19 mouse cellular contexts compared by ENCODE assay signal in genomic region chr1:151182266-151182665, GRCm38 (mm10). TPM values are rescaled to one million over a fixed set of nuclear protein-coding genes. Genes with fewer than 3 reads are reported as not detected.
ATAC-seq lines count a peak whose summit lies in the region.
"Not testable (repeated sequence)": the region's sequence is repeated elsewhere in the genome, so short reads cannot be mapped to it uniquely, and the experiment has no call there.
"Had no signal": no experiment of that assay in that cellular context is flagged by ENCODE, and none has a peak within 500 bp of the region (broad histone marks: within the 10 kb centered on the region; RNA-seq: fewer than 3 reads in every experiment).

Gm47985 (plus strand) TSS chr1:151182537.

- H3K4me2 ChIP-seq in liver, embryonic 16.5 days (ENCODE audit: low read depth, low read length), result not testable (repeated sequence)

- H3K36me3 ChIP-seq in liver, embryonic 16.5 days (ENCODE audit: control insufficient read depth, insufficient read depth), result not testable (repeated sequence)

- not testable (repeated sequence) for H3K27ac ChIP-seq in liver, embryonic 16.5 days (ENCODE audit: low read length)

- not testable (repeated sequence) for H3K4me3 ChIP-seq in liver, embryonic 16.5 days (ENCODE audit: low read depth, low read length)

- WGBS in liver, embryonic 16.5 days (ENCODE audit: insufficient replicate concordance), result no CpG with 5 or more reads among the region's 7 CpGs

- peak; percentile 68 for ATAC-seq in erythroblast, adult 5-6 weeks (replicated peaks; ENCODE audit: low FRiP score, poor library complexity, severe bottlenecking)
- ATAC-seq in erythroid progenitor cell, adult 5-6 weeks (replicated peaks; ENCODE audit: low FRiP score, poor library complexity, severe bottlenecking), result peak; percentile 73; the same call in 1 of the 2 replicates
- peak; percentile 33; the same call in 1 of the 2 replicates for ATAC-seq in liver, embryonic 16.5 days (ENCODE audit: low read depth)
- ATAC-seq in megakaryocyte, adult 5-6 weeks (ENCODE audit: poor library complexity, severe bottlenecking), result 0 out of 2 replicates have a peak, but pooled peaks have one; percentile 38
- ATAC-seq in megakaryocyte progenitor cell, adult 5-6 weeks (replicated peaks; ENCODE audit: poor library complexity), result 0 out of 2 replicates have a peak, but pooled peaks have one; percentile 31

- H3K4me1 ChIP-seq in liver, embryonic 16.5 days (ENCODE audit: control insufficient read depth, low read depth, low read length), result peaks cover 28% of the 10 kb centered on the region

- H3K9ac ChIP-seq in liver, embryonic 16.5 days (ENCODE audit: low read depth, low read length), result not testable (repeated sequence)

- not testable (repeated sequence) for H3K27me3 ChIP-seq in liver, embryonic 16.5 days (ENCODE audit: control insufficient read depth, insufficient read depth, low read depth, low read length)

- H3K9me3 ChIP-seq in liver, embryonic 16.5 days (replicated peaks; ENCODE audit: control insufficient read depth, low read length), result not testable (repeated sequence)

RNA-seq across cellular contexts. Expression of gene Gm47985, which starts in this region (rescaled TPM):
- total RNA-seq in erythroblast, adult 5-6 weeks (2015; ENCODE audit: low replicate concordance), result 2.7 and 8.6 TPM in 2 replicates
- total RNA-seq in erythroblast, adult 5-6 weeks (2017; ENCODE audit: low replicate concordance), result 4.9 and 6.6 TPM in 2 replicates
- total RNA-seq in erythroid progenitor cell, adult 5-6 weeks (2015; ENCODE audit: low replicate concordance), result not detected in 2 replicates
- 1.5 and 2.2 TPM in 2 replicates for total RNA-seq in erythroid progenitor cell, adult 5-6 weeks (2017; ENCODE audit: low replicate concordance)
- 1.4 and 1.8 TPM in 2 replicates for polyA plus RNA-seq in liver, embryonic 16.5 days (2015; fragmentation: Nextera tagmentation; extraction: Ambion mirVana)
- 0.22 TPM in 1 of 2 replicates, not detected in the other for total RNA-seq in megakaryocyte, adult 5-6 weeks (2015)
- total RNA-seq in megakaryocyte, adult 5-6 weeks (2017), result not detected in 2 replicates
- total RNA-seq in megakaryocyte progenitor cell, adult 5-6 weeks (2015), result 0.20 TPM in 1 of 2 replicates, not detected in the other
- total RNA-seq in megakaryocyte progenitor cell, adult 5-6 weeks (2017), result not detected in 2 replicates
- total RNA-seq: adrenal gland, adult 18-20 months; adrenal gland, adult 2 months; adrenal gland, adult 8-10 months; adrenal gland, postnatal 10 days; adrenal gland, postnatal 14 days; adrenal gland, postnatal 25 days; adrenal gland, postnatal 36 days; adrenal gland, postnatal 4 days; CH12.LX; ES-E14 had no signal
- polyA plus RNA-seq: activated CD4-positive, CD25-positive, alpha-beta regulatory T cell, adult 4 months; adrenal gland, adult 2 months; brain, embryonic 14.5 days; CD4-positive, CD25-positive, alpha-beta regulatory T cell, adult 4 months; Patski had no signal

Comparison
In these comparisons a context has a peak if more than half of its experiments do, and no peak if none do; other contexts are left out.
1. Peak in ATAC-seq in megakaryocyte, adult 5-6 weeks; RNA of the gene not detected or under 1 TPM.
2. Peak in ATAC-seq in megakaryocyte progenitor cell, adult 5-6 weeks; RNA of the gene not detected or under 1 TPM.